Mouse (Mus musculus): ENCODE results near the gene Ccn5. TPM values are rescaled to one million over a fixed set of nuclear protein-coding genes. Genes with fewer than 3 reads are reported as not detected.

Ccn5 gene
- polyA plus RNA-seq, 1 experiment, result not detected

DNA sequence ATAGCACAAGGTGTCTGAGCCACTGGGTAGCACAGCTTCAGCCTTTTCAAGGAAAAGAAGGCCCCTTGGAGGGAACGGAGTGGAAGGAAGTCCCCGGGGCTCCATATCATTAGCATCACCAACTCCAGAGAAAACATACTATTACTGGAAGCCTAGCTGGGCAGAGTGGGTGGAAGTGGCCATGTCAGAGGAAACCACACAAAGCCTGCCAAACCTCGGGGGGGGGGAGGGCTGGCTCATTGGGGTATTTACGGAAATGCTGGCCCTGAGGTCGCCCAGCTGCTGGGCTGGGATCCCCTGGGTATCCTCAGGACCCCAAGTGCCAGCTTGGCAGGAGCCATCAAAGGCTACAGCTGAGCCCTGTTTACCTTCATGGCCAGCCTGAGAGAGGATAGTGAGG is 7.6 kb upstream of the Ccn5 start:
- 48% methylated on average over 5 of the region's 5 CpGs for WGBS
- Histone ChIP-seq H3K36me3 (ENCODE audit: control insufficient read depth, insufficient read depth, low read length) (no peaks in the 10 kb centered on the region), H3K4me3 (ENCODE audit: low read depth, low read length) (no peak overlapping the region), H3K4me1 (ENCODE audit: control insufficient read depth, insufficient read depth, insufficient read length, low read length) (no peaks in the 10 kb centered on the region), H3K27me3 (ENCODE audit: control insufficient read depth, insufficient read depth, low read length) (no peaks in the 10 kb centered on the region), H3K27ac (ENCODE audit: insufficient read depth, low read depth, low read length) (no peak overlapping the region)
- TF ChIP-seq CTCF (IDR thresholded peaks at IDR 0.05; ENCODE audit: extremely low read depth, insufficient read length, insufficient replicate concordance, low read depth, low read length) (no peak), POLR2A (IDR thresholded peaks at IDR 0.05; ENCODE audit: low read depth, low read length) (no peak)

DNA sequence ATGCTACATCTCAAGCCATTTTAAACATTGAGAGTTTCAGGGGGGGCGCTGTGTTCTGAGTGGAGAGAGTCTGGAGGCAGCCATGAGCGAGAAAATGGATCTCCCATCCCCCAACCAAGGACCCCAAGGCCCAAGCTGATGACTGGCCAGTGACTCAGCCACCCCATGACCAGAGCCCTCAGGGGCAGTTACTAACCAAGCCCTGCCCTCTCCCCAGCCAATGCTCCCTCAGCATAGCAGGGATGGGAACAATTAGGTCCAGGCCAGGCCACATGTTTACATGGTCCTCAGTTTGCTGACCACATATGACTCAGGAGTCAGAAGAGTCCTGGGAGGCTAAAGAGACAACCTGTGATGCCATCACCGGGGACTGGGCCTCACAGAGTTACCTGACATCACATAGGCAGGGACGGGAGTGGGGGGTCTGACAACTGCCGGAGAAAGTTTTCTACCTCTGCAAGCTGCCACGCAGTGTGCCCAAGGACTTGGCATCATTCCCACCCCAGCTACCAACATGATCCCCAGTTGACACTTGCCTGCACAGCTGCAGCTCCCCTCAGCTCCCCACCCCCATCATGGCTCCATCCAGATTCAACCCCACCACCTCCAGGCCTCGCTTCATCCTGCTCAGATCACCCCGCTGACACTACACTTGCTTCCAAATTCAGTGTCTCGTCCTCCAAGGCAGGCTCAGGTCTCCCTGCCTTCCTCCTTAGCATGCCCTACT is 5.8 kb upstream of the Ccn5 start:
- TF ChIP-seq POLR2A (IDR thresholded peaks at IDR 0.05; ENCODE audit: low read depth, low read length) (no peak), CTCF (IDR thresholded peaks at IDR 0.05; ENCODE audit: extremely low read depth, insufficient read length, insufficient replicate concordance, low read depth, low read length) (no peak)
- H3K4me1 ChIP-seq (ENCODE audit: control insufficient read depth, insufficient read depth, insufficient read length, low read length), result no peaks in the 10 kb centered on the region
- H3K27me3 ChIP-seq (ENCODE audit: control insufficient read depth, insufficient read depth, low read length), result no peaks in the 10 kb centered on the region
- no peak overlapping the region for H3K27ac ChIP-seq (ENCODE audit: insufficient read depth, low read depth, low read length)
- H3K4me3 ChIP-seq (ENCODE audit: low read depth, low read length), result no peak overlapping the region
- H3K36me3 ChIP-seq (ENCODE audit: control insufficient read depth, insufficient read depth, low read length), result no peaks in the 10 kb centered on the region
- WGBS, result 86% methylated on average over 9 of the region's 9 CpGs

DNA sequence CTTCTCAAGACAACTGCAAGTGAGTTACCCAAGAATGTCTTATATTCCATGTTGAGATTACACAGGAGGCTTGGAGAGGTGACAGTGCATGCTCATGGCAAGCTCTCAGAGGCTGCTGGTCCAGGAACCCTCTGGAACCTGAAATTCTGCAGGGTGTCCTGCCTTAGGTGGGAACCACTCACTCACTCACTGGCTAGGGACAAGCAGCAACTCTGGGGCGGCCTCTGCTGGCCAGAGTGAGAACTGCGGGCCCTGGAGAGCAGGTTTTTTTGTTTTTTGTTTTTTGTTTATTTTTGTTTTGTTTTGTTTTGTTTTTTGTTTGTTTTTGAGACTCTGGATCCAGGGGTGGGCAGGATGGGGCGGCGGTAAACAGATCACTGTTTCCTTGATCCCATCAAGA is 2.6 kb downstream of the Ccn5 start:
- WGBS, result 9% methylated on average over 4 of the region's 4 CpGs
- Histone ChIP-seq H3K36me3 (ENCODE audit: control insufficient read depth, insufficient read depth, low read length) (no peaks in the 10 kb centered on the region), H3K4me3 (ENCODE audit: low read depth, low read length) (no peak overlapping the region), H3K27me3 (ENCODE audit: control insufficient read depth, insufficient read depth, low read length) (no peaks in the 10 kb centered on the region), H3K4me1 (ENCODE audit: control insufficient read depth, insufficient read depth, insufficient read length, low read length) (no peaks in the 10 kb centered on the region), H3K27ac (ENCODE audit: insufficient read depth, low read depth, low read length) (no peak overlapping the region)
- TF ChIP-seq POLR2A (IDR thresholded peaks at IDR 0.05; ENCODE audit: low read depth, low read length) (no peak), CTCF (IDR thresholded peaks at IDR 0.05; ENCODE audit: extremely low read depth, insufficient read length, insufficient replicate concordance, low read depth, low read length) (peak; percentile 94)

DNA sequence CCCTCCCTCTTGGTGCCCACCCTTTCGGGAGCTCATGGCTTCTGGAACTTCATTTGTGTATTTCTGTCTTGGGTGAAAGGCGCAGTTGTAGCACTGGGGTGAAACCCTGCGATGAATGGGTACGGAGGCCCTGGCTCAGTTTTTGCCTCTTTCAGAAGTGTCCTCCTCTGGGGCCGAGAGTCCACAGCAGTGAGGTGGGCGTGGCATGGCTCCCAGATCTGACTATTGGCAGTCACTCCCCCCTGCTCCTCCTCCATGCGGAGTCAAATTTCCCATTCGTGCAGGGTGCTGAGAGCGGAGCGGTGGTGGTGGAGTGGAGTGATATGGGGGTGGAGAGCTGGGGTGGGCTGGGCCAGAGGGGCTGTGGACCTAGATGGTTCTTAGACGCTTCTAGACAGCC is 3.1 kb downstream of the Ccn5 start:
- Histone ChIP-seq H3K27ac (ENCODE audit: insufficient read depth, low read depth, low read length) (no peak overlapping the region), H3K36me3 (ENCODE audit: control insufficient read depth, insufficient read depth, low read length) (no peaks in the 10 kb centered on the region), H3K27me3 (ENCODE audit: control insufficient read depth, insufficient read depth, low read length) (no peaks in the 10 kb centered on the region), H3K4me3 (ENCODE audit: low read depth, low read length) (no peak overlapping the region), H3K4me1 (ENCODE audit: control insufficient read depth, insufficient read depth, insufficient read length, low read length) (no peaks in the 10 kb centered on the region)
- TF ChIP-seq POLR2A (IDR thresholded peaks at IDR 0.05; ENCODE audit: low read depth, low read length), result no peak
- no peak for TF ChIP-seq CTCF (IDR thresholded peaks at IDR 0.05; ENCODE audit: extremely low read depth, insufficient read length, insufficient replicate concordance, low read depth, low read length)
- whole genome bisulfite sequencing, result 40% methylated on average over 11 of the region's 11 CpGs

DNA sequence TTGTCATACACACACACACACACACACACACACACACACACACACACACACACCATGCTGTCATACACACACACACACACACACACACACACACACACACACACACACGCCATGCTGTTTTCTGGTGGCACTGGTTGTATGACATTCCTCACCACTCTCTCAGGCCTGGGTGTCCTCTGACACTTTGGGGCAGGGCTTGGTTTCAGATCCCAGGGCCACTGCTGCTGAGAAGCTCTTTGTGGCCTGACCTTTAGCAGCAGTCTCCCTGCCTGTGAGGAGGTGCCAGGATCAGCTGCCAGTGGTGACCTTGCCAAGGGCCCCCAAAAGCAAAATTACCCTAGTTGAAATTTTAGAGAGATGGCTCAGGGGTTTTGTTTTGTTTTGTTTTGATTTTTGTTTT is 5.2 kb downstream of the Ccn5 start:
- Histone ChIP-seq H3K27me3 (ENCODE audit: control insufficient read depth, insufficient read depth, low read length) (no peaks in the 10 kb centered on the region), H3K27ac (ENCODE audit: insufficient read depth, low read depth, low read length) (no peak overlapping the region), H3K36me3 (ENCODE audit: control insufficient read depth, insufficient read depth, low read length) (no peaks in the 10 kb centered on the region), H3K4me3 (ENCODE audit: low read depth, low read length) (no peak overlapping the region), H3K4me1 (ENCODE audit: control insufficient read depth, insufficient read depth, insufficient read length, low read length) (no peaks in the 10 kb centered on the region)
- no peak for TF ChIP-seq POLR2A (IDR thresholded peaks at IDR 0.05; ENCODE audit: low read depth, low read length)
- no peak for TF ChIP-seq CTCF (IDR thresholded peaks at IDR 0.05; ENCODE audit: extremely low read depth, insufficient read length, insufficient replicate concordance, low read depth, low read length)
- 78% methylated on average over 1 of the region's 1 CpGs for WGBS

DNA sequence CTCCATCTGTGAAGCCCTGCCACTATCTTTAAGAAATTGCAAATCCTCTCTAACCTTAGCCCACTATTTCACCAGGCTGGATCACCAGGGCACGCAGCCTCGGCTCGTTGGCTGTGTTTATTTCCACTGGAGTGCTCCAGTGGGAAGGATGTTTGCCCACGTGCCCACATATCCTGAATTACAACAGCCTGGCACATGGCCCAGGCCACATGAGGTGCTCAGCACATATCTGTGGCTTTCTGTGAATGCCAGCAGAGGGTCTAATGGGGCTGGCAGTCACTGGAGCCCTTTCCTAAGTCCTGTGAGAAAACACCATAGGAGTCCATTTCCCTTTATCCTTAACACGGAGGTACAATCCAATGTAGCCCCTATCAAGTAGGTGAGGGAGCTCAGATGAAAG is 5.8 kb downstream of the Ccn5 start:
- TF ChIP-seq POLR2A (IDR thresholded peaks at IDR 0.05; ENCODE audit: low read depth, low read length) (no peak), CTCF (IDR thresholded peaks at IDR 0.05; ENCODE audit: extremely low read depth, insufficient read length, insufficient replicate concordance, low read depth, low read length) (no peak)
- Histone ChIP-seq H3K4me1 (ENCODE audit: control insufficient read depth, insufficient read depth, insufficient read length, low read length) (no peaks in the 10 kb centered on the region), H3K4me3 (ENCODE audit: low read depth, low read length) (no peak overlapping the region), H3K27ac (ENCODE audit: insufficient read depth, low read depth, low read length) (no peak overlapping the region), H3K27me3 (ENCODE audit: control insufficient read depth, insufficient read depth, low read length) (no peaks in the 10 kb centered on the region), H3K36me3 (ENCODE audit: control insufficient read depth, insufficient read depth, low read length) (no peaks in the 10 kb centered on the region)
- WGBS, result 21% methylated on average over 5 of the region's 5 CpGs

DNA sequence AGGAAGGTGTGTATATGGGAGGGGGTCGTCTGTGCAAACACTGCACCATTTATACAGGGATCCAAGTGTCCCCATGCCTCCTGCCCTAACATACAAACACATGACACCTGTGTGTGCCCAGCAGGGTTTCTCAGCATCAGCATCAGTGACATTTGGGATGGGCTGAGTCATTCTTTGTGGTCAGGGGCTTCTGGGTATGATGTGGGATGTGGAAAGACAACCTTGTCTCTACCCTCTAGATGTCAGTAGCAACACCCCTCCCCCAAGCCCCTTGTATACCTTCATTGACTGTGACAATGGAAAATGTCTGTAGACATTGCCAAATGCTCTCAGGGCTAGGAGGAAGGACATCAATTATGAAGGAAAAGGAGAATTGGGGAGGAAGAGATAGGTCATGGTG is 10.5 kb downstream of the Ccn5 start:
- H3K27ac ChIP-seq (ENCODE audit: insufficient read depth, low read depth, low read length), result no peak overlapping the region
- no peak for TF ChIP-seq POLR2A (IDR thresholded peaks at IDR 0.05; ENCODE audit: low read depth, low read length)
- no peak for TF ChIP-seq CTCF (IDR thresholded peaks at IDR 0.05; ENCODE audit: extremely low read depth, insufficient read length, insufficient replicate concordance, low read depth, low read length)
- H3K36me3 ChIP-seq (ENCODE audit: control insufficient read depth, insufficient read depth, low read length), result no peaks in the 10 kb centered on the region
- H3K4me1 ChIP-seq (ENCODE audit: control insufficient read depth, insufficient read depth, insufficient read length, low read length), result no peaks in the 10 kb centered on the region
- no peaks in the 10 kb centered on the region for H3K27me3 ChIP-seq (ENCODE audit: control insufficient read depth, insufficient read depth, low read length)
- WGBS, result 56% methylated on average over 1 of the region's 1 CpGs
- H3K4me3 ChIP-seq (ENCODE audit: low read depth, low read length), result no peak overlapping the region
